Mouse (Mus musculus): ENCODE measurements around the gene Hectd3.
A peak's percentile ranks its signal among the peaks of the same experiment; 100 is the strongest.

Gene Hectd3

DNA sequence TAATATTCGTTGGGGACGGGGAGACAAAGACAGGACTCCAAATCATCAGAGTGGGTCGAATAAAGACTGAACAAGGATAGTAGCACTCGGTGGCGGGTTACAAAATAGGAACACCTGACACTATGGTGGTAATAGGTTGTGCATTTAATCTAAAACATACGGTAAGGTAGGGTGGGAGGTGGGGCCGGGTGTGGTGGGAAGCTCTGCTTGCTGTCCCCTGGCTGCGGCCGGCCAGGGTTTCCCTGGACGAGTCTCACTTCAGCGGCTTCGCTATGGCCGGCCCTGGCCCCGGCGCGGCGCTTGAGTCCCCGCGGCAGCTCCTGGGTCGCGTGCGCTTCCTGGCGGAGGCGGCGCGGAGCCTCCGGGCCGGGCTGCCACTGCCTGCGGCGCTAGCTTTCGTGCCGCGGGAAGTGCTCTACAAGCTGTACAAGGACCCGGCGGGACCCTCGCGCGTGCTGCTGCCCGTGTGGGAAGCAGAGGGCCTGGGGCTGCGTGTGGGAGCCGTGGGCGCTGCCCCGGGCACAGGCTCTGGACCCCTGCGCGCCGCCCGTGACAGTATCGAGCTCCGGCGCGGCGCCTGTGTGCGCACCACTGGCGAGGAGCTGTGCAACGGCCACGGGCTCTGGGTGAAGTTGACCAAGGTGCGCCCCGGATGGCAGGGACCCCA, at the start of gene Hectd3:
Gene Hectd3 (plus strand): TSS at position 187 of the 667 bp plus-strand sequence.
- DNase-seq (ENCODE audit: low spot score) = peak; percentile 56

DNA sequence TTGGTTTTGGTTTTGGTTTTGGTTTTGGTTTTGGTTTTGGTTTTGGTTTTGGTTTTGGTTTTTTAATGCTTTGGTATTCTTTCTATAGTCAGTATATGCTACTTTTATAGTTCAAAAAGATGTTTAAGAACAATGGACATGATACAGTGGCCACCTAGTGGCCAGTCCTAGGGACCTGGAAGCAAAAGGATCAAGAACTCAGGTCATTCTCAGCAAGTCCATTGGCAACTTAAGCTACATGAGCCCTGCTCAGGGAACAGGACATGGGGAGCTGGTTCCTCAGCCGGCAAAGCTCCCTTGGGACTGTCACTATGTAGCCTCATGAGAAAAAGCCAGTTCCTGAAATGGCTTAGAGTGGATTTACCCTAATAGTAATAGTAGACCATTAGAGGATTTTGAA, 43.5 kb upstream of the Hectd3 start:
- no peak for DNase-seq (ENCODE audit: low spot score)

- no peak for DNase-seq (ENCODE audit: low spot score)
Measured at GRCm38 (mm10) chr4:116954951-116955350, 40.2 kb upstream of the Hectd3 start.

DNA sequence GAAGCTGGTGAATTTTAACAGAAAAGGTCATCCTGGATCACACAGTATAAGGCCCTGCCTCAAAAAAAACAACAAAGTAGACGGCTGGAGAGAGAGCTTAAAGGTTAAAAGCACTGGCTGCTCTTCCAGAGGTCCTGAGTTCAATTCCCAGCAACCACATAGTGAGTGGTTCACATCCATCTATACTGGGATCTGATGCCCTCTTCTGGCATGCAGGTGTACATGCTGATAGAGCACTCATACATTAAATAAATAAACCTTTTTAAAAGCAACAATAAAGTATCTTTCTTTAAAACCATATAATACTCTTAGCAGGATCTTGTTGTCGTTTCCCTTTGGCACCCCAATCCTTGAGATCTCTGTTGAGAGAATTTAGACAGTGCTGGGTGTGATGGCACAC, 18.6 kb upstream of the Hectd3 start:
- DNase-seq (ENCODE audit: low spot score) = no peak

GRCm38 (mm10) chr4:116985681-116986080, 9.4 kb upstream of the Hectd3 start:
- DNase-seq (ENCODE audit: low spot score) = no peak

DNA sequence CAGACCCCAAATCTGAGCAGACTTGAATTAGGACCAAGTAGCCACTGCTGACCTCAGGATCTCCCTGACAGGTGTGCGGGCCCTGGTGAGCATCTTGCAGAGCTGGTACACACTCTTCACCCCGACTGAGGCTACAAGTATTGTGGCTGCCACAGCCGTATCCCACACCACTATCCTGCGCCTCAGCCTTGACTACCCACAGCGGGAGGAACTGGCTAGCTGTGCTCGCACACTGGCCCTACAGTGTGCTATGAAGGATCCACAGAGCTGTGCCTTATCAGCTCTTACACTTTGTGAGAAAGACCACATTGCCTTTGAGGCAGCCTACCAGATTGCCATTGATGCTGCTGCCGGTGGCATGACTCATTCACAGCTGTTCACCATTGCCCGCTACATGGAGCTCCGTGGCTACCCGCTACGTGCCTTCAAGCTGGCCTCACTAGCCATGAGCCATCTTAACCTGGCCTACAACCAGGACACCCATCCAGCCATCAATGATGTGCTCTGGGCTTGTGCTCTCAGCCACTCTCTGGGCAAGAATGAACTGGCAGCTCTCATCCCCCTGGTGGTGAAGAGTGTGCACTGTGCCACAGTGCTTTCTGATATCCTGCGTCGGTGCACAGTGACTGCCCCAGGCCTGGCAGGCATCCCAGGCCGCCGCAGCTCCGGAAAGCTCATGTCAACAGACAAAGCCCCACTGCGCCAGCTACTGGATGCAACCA, 8.6 kb upstream of the Hectd3 start:
- DNase-seq (ENCODE audit: low spot score) = peak; percentile 87

- no peak for DNase-seq (ENCODE audit: low spot score)
Measured at GRCm38 (mm10) chr4:116987122-116987456, 8.0 kb upstream of the Hectd3 start.

GRCm38 (mm10) chr4:116989731-116990130, 5.4 kb upstream of the Hectd3 start:
- no peak for DNase-seq (ENCODE audit: low spot score)

- DNase-seq (ENCODE audit: low spot score) = peak; percentile 91
Measured at GRCm38 (mm10) chr4:116991366-116991765, 3.8 kb upstream of the Hectd3 start.

DNA sequence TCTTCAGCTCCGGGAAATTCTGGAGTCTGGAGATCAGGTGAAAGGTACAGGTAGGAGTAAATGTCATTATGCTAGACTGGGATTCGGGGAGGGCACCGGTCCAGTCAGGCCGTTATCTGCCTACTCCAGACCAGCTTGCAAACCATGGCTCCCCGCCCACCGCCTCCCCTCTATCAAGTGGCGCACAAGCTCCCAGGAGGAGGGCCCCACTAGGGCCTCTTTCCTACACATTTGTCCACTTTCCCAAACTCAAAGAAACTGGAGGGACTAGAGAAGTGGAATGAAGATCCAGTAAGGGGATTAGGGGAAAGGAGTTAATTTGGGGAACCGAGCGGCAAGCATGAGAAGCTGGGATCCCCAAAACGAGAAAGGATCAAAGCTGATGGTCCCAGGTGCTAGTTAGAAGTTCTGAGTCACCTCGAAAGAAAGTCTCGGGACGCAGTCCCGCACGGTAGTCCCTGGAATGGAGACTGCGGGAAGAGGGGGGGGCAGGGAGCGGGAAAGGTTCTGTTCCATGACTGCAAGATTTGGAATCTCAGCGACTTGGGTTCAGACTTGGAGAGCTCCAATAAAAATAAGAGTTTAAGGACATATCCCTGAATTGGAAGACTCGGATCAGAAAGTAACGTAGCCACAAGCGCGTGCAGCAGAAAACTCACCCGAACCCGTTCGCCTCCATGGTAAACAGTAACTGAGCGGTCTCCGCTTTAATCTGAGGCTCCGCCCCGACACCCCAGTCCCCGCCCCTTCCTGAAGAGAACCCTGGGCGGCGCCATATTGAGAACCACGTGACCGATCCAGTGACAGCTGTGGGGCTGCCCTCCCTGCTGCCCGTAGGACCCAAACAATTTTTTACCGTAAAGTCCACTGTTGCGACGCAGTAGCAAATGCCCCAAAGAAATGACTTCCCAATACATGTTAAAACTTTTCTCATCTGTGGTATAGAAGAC, 1.2 kb upstream of the Hectd3 start, which contains the start of gene Urod:
Gene Urod (minus strand): TSS at position 742 of the 950 bp plus-strand sequence.
- peak; percentile 96 for DNase-seq (ENCODE audit: low spot score)

DNA sequence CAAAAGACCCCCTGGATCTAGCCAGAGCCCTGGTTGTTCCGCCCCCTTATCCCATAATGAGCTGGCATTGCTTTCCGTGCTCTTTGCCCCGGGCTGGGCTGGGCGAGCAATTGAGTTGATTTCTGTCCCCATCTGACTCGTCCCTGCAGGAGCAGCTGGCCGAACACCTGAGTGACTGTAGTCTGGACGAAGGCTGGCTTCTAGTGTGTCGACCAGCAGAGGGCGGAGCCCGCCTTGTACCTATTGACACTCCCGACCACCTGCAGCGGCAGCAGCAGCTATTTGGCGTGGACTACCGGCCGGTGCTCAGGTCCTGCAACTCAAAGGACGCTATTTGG, 650 bp downstream of the Hectd3 start:
- no peak for DNase-seq (ENCODE audit: low spot score)

- no peak for DNase-seq (ENCODE audit: low spot score)
Measured at GRCm38 (mm10) chr4:116999513-117000154, 4.5 kb downstream of the Hectd3 start.

- no peak for DNase-seq (ENCODE audit: low spot score)
Measured at GRCm38 (mm10) chr4:117001957-117002356, 6.8 kb downstream of the Hectd3 start.

GRCm38 (mm10) chr4:117002543-117003521, 7.7 kb downstream of the Hectd3 start:
- peak; percentile 73 for DNase-seq (ENCODE audit: low spot score)

DNA sequence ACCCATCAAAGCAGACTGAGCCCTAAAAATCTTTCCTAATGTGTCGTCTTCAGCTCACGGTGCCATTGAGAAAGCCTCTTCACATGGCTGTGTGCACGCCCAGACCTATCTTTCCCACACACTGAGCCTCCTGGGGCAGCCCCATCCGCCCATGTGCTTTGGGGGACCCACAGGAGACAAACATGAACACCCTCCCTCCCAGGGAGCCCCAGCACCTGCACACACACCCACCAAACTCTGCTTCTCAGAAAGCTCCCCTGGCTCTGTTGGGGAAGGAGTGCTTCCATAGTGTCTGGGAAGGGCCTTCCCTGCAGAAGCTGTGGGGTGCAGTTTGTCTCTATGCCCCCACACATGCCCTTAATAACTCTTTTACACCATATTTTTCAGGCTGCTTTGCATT, 9.5 kb downstream of the Hectd3 start:
- no peak for DNase-seq (ENCODE audit: low spot score)

- no peak for DNase-seq (ENCODE audit: low spot score)
Measured at GRCm38 (mm10) chr4:117005611-117006400, 10.7 kb downstream of the Hectd3 start.

DNA sequence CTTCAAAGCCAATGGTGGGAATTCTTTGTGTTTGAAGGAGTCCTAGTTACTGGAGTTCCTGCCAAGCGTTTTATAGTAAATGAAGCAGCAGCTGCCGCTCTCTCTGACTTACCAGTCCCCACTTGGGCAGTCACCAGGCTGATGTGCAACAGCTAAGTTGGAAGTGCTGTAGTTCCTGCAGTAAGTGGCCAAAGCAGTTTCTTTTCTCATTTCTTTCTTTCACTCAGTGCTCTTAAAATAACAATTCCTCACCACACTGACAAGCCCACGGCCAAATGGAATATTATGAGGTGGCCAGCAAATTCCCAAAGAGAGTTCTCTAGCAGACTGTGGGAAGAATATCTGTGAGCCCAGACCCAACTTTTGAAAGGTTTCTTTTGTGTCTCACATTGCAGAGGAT, 11.9 kb downstream of the Hectd3 start:
- DNase-seq (ENCODE audit: low spot score) = no peak

- DNase-seq (ENCODE audit: low spot score) = no peak
Measured at GRCm38 (mm10) chr4:117010231-117010630, 15.1 kb downstream of the Hectd3 start.

DNA sequence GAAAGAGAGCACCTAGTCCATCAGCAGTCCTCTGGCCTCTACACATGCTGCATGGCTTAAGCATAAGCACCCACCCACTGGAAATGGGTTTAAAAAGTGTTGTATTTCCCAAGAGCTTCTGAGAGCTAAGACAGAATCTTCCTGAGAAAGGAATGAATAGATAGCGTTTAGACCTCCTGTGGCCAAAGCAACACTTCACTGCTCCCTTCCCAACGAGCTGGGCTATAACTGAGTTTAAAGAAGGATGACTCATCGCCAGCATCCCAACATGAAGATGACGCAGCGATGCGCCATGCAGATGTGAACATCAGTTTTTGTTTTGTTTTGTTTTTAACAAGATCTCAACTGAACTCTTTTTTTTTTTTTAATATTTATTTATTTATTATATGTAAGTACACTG, 18.5 kb downstream of the Hectd3 start:
- DNase-seq (ENCODE audit: low spot score) = no peak

- DNase-seq (ENCODE audit: low spot score) = no peak
Measured at GRCm38 (mm10) chr4:117014901-117015415, 19.8 kb downstream of the Hectd3 start.
